ENCODE assay signal across 9 mouse cellular contexts in the genomic region with DNA sequence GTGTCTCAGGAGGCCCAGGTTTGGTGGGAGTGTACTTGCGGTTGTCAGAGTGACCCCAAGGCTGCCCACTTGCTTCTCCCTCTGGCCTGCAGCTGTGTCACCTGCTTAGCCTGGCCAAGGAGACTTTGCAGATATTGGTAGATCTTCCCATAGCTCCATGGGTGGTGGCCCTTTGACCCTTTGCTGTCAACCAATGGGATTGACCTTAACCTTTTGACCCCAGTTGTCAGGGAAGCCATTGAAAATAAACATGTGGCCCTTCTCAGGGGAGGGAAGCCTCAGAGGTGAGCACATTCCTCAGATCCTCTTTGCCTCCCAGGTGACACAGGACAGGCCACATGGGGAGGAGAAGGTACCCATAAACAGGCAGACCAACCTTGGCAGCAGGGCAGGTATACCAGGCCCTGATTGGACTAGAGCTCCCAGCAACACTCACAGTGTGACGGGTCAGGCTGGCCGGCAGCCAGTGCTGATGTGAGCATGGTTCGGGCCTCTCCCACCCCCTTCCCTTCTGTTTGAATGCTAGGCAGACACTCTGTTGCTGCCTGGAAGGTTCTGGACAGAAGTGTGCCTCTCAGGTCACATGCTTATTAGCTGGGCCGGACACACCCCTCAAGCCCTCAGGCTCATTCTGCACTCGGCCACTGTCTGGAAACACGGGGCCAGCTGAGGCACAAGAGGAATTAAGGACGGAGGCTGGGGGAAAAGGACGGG. TPM values are rescaled to one million over a fixed set of nuclear protein-coding genes. Genes with fewer than 3 reads are reported as not detected.
DNase-seq lines count a peak whose midpoint lies in the region; ATAC-seq and TF ChIP-seq lines count a peak whose summit lies in the region.
"Had no signal": no experiment of that assay in that cellular context is flagged by ENCODE, and none has a peak within 500 bp of the region (broad histone marks: within the 10 kb centered on the region; RNA-seq: fewer than 3 reads in every experiment).

No protein-coding gene starts in this region.

- no peak for TF ChIP-seq EP300 in lung, postnatal 0 days (IDR thresholded peaks at IDR 0.05)

- H3K9ac ChIP-seq in lung, postnatal 0 days (replicated peaks; ENCODE audit: low read depth) = no peak overlapping the region
- no peak overlapping the region for H3K9ac ChIP-seq in stomach, embryonic 15.5 days

- no peak overlapping the region for H3K27ac ChIP-seq in lung, postnatal 0 days (ENCODE audit: low read length)
- H3K27ac ChIP-seq in stomach, embryonic 15.5 days = no peak overlapping the region

- ATAC-seq in lung, postnatal 0 days = peak; percentile 41
- ATAC-seq in stomach, embryonic 15.5 days (ENCODE audit: insufficient read depth, low FRiP score, low read depth) = peak; percentile 27; the same call in 1 of the 2 replicates

- peak; percentile 57 for DNase-seq in embryo, embryonic 10 days (ENCODE audit: low spot score)
- no peak for DNase-seq in embryo, embryonic 11 days
- no peak for DNase-seq in lung, postnatal 0 days (ENCODE audit: low spot score)
- no peak for DNase-seq in lung, postnatal 14 days
- DNase-seq in kidney, adult 8-10 months = peak; percentile 82 to 84
- no peak for DNase-seq in layer of hippocampus, adult 8-10 months (ENCODE audit: low spot score in 2 of 2)
- DNase-seq in urinary bladder, postnatal 10 days (ENCODE audit: low spot score) = no peak

- no peaks in the 10 kb centered on the region for H3K9me3 ChIP-seq in lung, postnatal 0 days (ENCODE audit: low read length)
- H3K9me3 ChIP-seq in stomach, embryonic 15.5 days = no peaks in the 10 kb centered on the region

- H3K27me3 ChIP-seq in lung, postnatal 0 days (replicated peaks; ENCODE audit: insufficient read depth, low read length) = no peaks in the 10 kb centered on the region
- H3K27me3 ChIP-seq in stomach, embryonic 15.5 days (replicated peaks) = no peaks in the 10 kb centered on the region

- no peaks in the 10 kb centered on the region for H3K4me1 ChIP-seq in lung, postnatal 0 days (ENCODE audit: insufficient read depth, low read depth, low read length)
- peaks cover 30% of the 10 kb centered on the region for H3K4me1 ChIP-seq in stomach, embryonic 15.5 days

- WGBS in lung, postnatal 0 days = 37% methylated on average over 9 of the region's 9 CpGs
- WGBS in stomach, embryonic 15.5 days = 37% methylated on average over 9 of the region's 9 CpGs

- H3K36me3 ChIP-seq in lung, postnatal 0 days (ENCODE audit: insufficient read depth, low read length) = no peaks in the 10 kb centered on the region
- no peaks in the 10 kb centered on the region for H3K36me3 ChIP-seq in stomach, embryonic 15.5 days

- no peak overlapping the region for H3K4me3 ChIP-seq in lung, postnatal 0 days (ENCODE audit: low read depth, low read length)
- H3K4me3 ChIP-seq in stomach, embryonic 15.5 days (replicated peaks) = no peak overlapping the region

- no peak overlapping the region for H3K4me2 ChIP-seq in lung, postnatal 0 days (replicated peaks; ENCODE audit: low read depth, low read length)
- H3K4me2 ChIP-seq in stomach, embryonic 15.5 days = no peak overlapping the region

- no peak for TF ChIP-seq CTCF in lung, postnatal 0 days (IDR thresholded peaks at IDR 0.05)

RNA-seq across cellular contexts. Expression of a gene that starts 17.4 kb away (rescaled TPM):
- polyA plus RNA-seq in lung, postnatal 0 days (2015; fragmentation: Nextera tagmentation; extraction: Ambion mirVana) = 1.4 and 1.7 TPM in 2 replicates
- polyA plus RNA-seq in stomach, embryonic 15.5 days (2015; fragmentation: Nextera tagmentation; extraction: Ambion mirVana) = 3.8 and 4.5 TPM in 2 replicates
- 100 to 1,000 TPM; 217 to 247 (median 224) TPM for total RNA-seq in layer of hippocampus, adult 8-10 months (2022)
- polyA plus RNA-seq: C2C12 had no signal

RNA-seq across cellular contexts. Expression of a gene that starts 57.0 kb away (rescaled TPM):
- polyA plus RNA-seq in lung, postnatal 0 days (2015; fragmentation: Nextera tagmentation; extraction: Ambion mirVana) = 7.6 and 9.6 TPM in 2 replicates
- 21.6 and 25.1 TPM in 2 replicates for polyA plus RNA-seq in stomach, embryonic 15.5 days (2015; fragmentation: Nextera tagmentation; extraction: Ambion mirVana)
- total RNA-seq in layer of hippocampus, adult 8-10 months (2022) = 10 to 100 TPM; 34.0 to 41.5 (median 35.9) TPM

Comparison
In these comparisons a context has a peak if more than half of its experiments do, and no peak if none do; other contexts are left out.
1. DNase-seq: peak in embryo, embryonic 10 days (single experiment) and kidney, adult 8-10 months (2 of 2); none in embryo, embryonic 11 days (single experiment), lung, postnatal 0 days (single experiment), lung, postnatal 14 days (single experiment), layer of hippocampus, adult 8-10 months (0 of 2) and urinary bladder, postnatal 10 days (single experiment).